Mouse (Mus musculus) forebrain, embryonic 12.5 days (tissue): ENCODE measurements around the gene Lgsn. TPM values are rescaled to one million over a fixed set of nuclear protein-coding genes. Genes with fewer than 3 reads are reported as not detected.

Source experiments
- ATAC-seq: fragments of 200-750 bp; cut with Nextera tagmentation; 2 replicates; pipeline ENCODE4 v1.8.0; 2017; ENCODE audit warnings: moderate TSS enrichment; ENCODE audit not compliant: low FRiP score
- H3K27ac ChIP-seq: fragments of 300-500 bp; sonication (generic); 2 replicates; pipeline ENCODE4 v1.5.1; 2016; ENCODE audit warnings: mild to moderate bottlenecking
- H3K27me3 ChIP-seq: fragments of 300-500 bp; sonication (generic); 2 replicates; pipeline ENCODE4 v1.6.1; 2016; ENCODE audit warnings: mild to moderate bottlenecking
- H3K36me3 ChIP-seq: fragments of 300-500 bp; sonication (generic); replicated peaks from 2 replicates; pipeline ENCODE4 v1.6.1; 2016; ENCODE audit warnings: mild to moderate bottlenecking
- H3K4me1 ChIP-seq: fragments of 300-500 bp; sonication (generic); 2 replicates; pipeline ENCODE4 v1.6.1; 2016
- H3K4me2 ChIP-seq: fragments of 300-500 bp; sonication (generic); 2 replicates; pipeline ENCODE4 v1.6.1; 2016; ENCODE audit warnings: mild to moderate bottlenecking, moderate library complexity
- H3K4me3 ChIP-seq: fragments of 300-500 bp; sonication (generic); replicated peaks from 2 replicates; pipeline ENCODE4 v1.5.1; 2016; ENCODE audit warnings: mild to moderate bottlenecking
- H3K9ac ChIP-seq: fragments of 300-500 bp; sonication (generic); 2 replicates; pipeline ENCODE4 v1.6.1; 2016; ENCODE audit warnings: mild to moderate bottlenecking
- H3K9me3 ChIP-seq: fragments of 300-500 bp; sonication (generic); 2 replicates; pipeline ENCODE4 v1.6.1; 2016
- WGBS: fragments of 180-500 bp; shearing (Covaris S2); methylation state at CpG from one replicate; pipeline ENCODE4 v1.1.7; 2016; 5-methylcytosine and 5-hydroxymethylcytosine counted together
- polyA plus RNA-seq: library from polyadenylated mRNA; unstranded; fragments of >200 nt; fragmentation: Nextera tagmentation; extraction: Ambion mirVana; gene quantifications from 2 replicates; pipeline ENCODE4 v1.2.1, GENCODE M21; 2016

The Lgsn gene
- polyA plus RNA-seq, 1 experiment from 2014 or later: not detected

DNA sequence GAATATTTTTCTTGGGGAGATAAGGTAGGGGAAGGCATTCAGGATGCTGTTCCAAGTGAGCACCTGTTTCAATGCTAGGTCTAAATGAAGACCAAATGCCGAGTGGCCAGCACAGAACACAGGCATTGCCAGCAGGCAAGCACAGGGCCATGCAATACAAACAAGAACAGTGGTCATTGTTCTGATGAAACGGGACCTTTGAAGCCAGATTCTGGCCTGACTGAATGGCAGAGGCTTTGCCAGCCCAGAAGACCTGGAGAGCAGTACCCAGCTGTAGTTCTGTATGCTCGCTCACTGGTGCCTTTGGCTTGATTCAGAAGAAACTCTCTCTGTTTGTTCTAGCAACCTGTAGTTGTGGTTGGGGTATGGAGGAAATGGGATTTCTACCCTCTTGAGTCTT lies 800 bp upstream of the Lgsn start:
- H3K9ac ChIP-seq: no peak overlapping the region
- no peaks in the 10 kb centered on the region for H3K36me3 ChIP-seq
- no peaks in the 10 kb centered on the region for H3K4me1 ChIP-seq
- H3K4me2 ChIP-seq: no peak overlapping the region
- H3K4me3 ChIP-seq: no peak overlapping the region
- WGBS: 69% methylated on average over 3 of the region's 3 CpGs
- H3K27me3 ChIP-seq: no peaks in the 10 kb centered on the region
- no peaks in the 10 kb centered on the region for H3K9me3 ChIP-seq
- H3K27ac ChIP-seq: no peak overlapping the region
- no peak for ATAC-seq

DNA sequence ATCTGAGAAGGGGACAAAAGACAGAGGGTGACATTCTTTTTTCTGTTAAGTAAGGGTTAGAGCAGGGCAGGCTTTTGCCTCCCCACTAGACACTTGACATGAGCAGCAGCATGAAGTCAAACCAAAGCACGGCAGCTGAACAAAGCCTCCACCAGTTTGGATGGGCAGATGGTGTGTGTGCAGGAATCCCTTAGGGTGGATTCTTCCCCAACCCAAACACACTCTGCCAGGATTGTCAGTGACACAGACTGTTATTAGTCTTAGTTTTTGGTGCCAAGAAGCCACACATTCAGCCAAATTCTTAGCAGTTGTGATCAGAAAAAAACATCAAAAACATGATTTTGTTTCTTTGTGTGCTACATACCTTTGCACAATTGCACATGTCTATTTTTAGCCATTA lies 2.1 kb downstream of the Lgsn start:
- Histone ChIP-seq H3K4me2 (no peak overlapping the region), H3K9ac (no peak overlapping the region), H3K4me1 (no peaks in the 10 kb centered on the region), H3K36me3 (no peaks in the 10 kb centered on the region), H3K27ac (no peak overlapping the region), H3K27me3 (no peaks in the 10 kb centered on the region), H3K9me3 (no peaks in the 10 kb centered on the region), H3K4me3 (no peak overlapping the region)
- WGBS: 71% methylated on average over 1 of the region's 1 CpGs
- ATAC-seq: no peak

DNA sequence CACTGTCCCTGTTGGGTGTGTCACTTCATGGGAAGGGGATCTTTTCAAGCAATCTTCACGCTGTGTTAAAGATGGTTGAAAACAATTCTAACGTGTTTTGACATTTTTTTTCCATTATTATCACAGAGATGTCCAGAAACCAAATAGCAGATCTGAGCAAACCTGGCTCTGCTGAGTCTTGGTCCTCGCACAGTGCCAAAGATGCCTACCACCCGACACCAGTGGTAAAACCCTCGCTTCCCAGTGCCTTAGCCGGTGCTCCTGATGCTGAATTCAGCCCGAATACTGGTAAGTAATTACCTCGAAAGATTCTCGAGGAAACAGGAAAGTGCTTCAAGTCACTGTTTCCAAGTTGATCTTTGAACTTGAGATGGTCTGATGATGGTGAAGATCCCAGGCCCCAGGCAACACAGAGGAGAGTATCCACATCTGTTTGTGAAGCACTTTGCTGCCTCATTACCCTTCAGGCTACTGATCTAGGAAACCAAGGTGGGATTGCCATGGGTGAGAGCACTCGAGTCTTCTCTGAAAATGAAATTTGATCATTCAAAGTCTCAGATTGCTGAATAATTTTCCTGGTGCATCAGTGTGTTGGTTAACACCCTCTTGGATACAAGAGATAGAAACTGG lies 14.2 kb downstream of the Lgsn start:
- H3K4me3 ChIP-seq: no peak overlapping the region
- no peaks in the 10 kb centered on the region for H3K27me3 ChIP-seq
- no peaks in the 10 kb centered on the region for H3K4me1 ChIP-seq
- no peak overlapping the region for H3K4me2 ChIP-seq
- no peak for ATAC-seq
- 81% methylated on average over 10 of the region's 10 CpGs for WGBS
- H3K27ac ChIP-seq: no peak overlapping the region
- no peaks in the 10 kb centered on the region for H3K9me3 ChIP-seq
- H3K9ac ChIP-seq: no peak overlapping the region
- no peaks in the 10 kb centered on the region for H3K36me3 ChIP-seq

DNA sequence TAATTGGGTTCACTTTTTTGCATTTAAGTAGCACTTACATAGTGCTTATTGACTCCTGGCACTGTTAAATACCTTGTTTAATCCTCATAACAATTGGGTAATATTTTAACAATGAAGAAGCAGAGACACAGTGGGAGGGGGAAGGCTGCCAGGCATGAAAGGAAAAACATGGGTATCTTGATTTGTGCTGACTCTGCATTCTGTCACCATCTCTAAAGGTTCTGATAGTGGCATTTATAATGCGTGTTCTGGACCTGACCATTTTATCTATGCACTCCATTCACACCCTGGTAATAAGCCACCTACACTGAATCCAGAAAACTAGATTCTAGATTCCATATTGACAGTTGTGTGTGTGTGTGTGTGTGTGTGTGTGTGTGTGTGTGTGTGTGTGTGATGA lies 19.4 kb downstream of the Lgsn start:
- WGBS: 79% methylated on average over 1 of the region's 1 CpGs
- no peak overlapping the region for H3K27ac ChIP-seq
- H3K36me3 ChIP-seq: no peaks in the 10 kb centered on the region
- no peaks in the 10 kb centered on the region for H3K9me3 ChIP-seq
- H3K9ac ChIP-seq: no peak overlapping the region
- no peaks in the 10 kb centered on the region for H3K27me3 ChIP-seq
- no peak overlapping the region for H3K4me3 ChIP-seq
- H3K4me1 ChIP-seq: no peaks in the 10 kb centered on the region
- no peak for ATAC-seq
- no peak overlapping the region for H3K4me2 ChIP-seq

DNA sequence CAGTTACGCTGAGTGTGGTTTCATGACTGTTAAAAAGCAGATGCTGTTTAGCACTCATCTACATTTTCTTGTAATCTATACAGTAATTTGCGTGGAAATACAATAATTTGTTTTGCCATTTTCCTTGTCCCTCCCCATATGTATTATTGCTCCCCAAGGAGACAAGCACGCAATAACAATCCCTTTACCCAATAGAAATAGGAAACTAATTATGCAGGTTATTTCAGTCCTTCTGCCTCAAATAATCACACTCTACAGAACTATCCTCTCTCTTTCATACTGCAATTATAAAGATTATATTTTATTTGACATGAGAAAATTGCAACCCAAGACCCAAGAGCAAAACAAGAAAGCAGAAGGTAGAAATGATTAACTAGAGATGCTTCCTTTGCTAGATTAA lies 20.8 kb downstream of the Lgsn start:
- Histone ChIP-seq H3K27ac (no peak overlapping the region), H3K9me3 (no peaks in the 10 kb centered on the region), H3K4me3 (no peak overlapping the region), H3K9ac (no peak overlapping the region), H3K36me3 (no peaks in the 10 kb centered on the region), H3K4me2 (no peak overlapping the region), H3K4me1 (no peaks in the 10 kb centered on the region), H3K27me3 (no peaks in the 10 kb centered on the region)
- no peak for ATAC-seq
- WGBS: 91% methylated on average over 3 of the region's 3 CpGs

DNA sequence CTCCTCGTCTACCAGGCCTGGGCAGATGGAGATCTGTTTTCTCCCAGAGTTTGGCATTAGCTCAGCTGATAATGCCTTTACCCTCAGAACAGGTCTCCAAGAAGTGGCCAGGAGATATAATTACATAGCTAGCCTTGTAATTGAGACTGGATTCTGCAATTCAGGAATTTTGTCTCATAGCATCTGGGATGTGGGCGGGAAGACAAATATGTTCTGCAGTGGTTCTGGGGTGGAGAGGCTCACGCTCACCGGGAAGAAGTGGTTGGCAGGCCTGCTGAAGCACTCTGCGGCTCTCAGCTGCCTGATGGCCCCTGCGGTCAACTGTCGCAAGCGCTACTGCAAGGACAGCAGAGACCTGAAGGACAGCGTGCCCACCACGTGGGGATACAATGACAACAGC lies 27.6 kb downstream of the Lgsn start:
- no peaks in the 10 kb centered on the region for H3K36me3 ChIP-seq
- no peaks in the 10 kb centered on the region for H3K9me3 ChIP-seq
- H3K9ac ChIP-seq: no peak overlapping the region
- H3K4me2 ChIP-seq: no peak overlapping the region
- no peak overlapping the region for H3K27ac ChIP-seq
- H3K4me1 ChIP-seq: no peaks in the 10 kb centered on the region
- H3K4me3 ChIP-seq: no peak overlapping the region
- 91% methylated on average over 10 of the region's 10 CpGs for WGBS
- no peaks in the 10 kb centered on the region for H3K27me3 ChIP-seq
- ATAC-seq: no peak

DNA sequence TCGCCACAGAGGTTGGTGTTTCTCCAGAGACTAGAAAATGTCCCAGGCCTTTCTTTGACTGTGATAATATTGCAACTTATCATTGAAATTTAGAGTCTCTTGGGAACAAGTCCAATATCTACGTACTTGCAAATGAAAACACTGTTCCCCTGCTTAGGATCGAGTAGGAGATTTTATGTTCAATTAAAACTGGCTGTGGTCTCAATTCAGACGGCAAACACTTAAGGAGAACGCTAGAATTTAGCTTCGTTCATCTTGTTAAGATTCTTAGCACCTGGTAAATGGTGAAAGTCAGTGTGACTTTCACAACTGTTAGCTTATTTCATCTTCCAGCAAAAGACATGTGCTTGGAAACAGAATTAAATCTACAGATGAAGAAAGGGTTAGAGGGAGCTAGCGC lies 29.1 kb downstream of the Lgsn start:
- no peaks in the 10 kb centered on the region for H3K9me3 ChIP-seq
- H3K27ac ChIP-seq: no peak overlapping the region
- H3K27me3 ChIP-seq: no peaks in the 10 kb centered on the region
- no peak overlapping the region for H3K4me3 ChIP-seq
- 79% methylated on average over 7 of the region's 7 CpGs for WGBS
- H3K36me3 ChIP-seq: no peaks in the 10 kb centered on the region
- H3K9ac ChIP-seq: no peak overlapping the region
- ATAC-seq: no peak
- no peak overlapping the region for H3K4me2 ChIP-seq
- H3K4me1 ChIP-seq: no peaks in the 10 kb centered on the region

DNA sequence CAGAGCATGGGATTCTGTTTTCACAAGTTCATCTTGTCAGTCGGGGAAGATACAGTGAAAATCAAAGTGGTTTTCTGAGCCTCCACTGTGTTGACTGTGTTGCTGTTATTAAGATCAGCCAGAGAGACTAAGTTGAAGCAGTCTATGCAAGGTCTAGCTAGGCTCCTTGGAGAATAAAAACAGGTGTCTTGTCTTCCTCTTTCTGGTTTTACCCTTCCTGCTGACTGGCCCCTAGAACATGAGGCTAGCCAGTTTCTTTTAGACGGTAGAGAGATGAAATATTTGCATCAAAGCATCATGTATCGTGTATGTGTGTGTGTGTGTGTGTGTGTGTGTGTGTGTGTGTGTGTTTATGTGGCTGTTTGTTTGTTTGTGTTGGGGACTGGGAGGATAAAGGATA lies 29.6 kb downstream of the Lgsn start:
- Histone ChIP-seq H3K27ac (no peak overlapping the region), H3K9ac (no peak overlapping the region), H3K4me1 (no peaks in the 10 kb centered on the region), H3K27me3 (no peaks in the 10 kb centered on the region), H3K4me3 (no peak overlapping the region), H3K9me3 (no peaks in the 10 kb centered on the region), H3K4me2 (no peak overlapping the region), H3K36me3 (no peaks in the 10 kb centered on the region)
- ATAC-seq: no peak
- 73% methylated on average over 3 of the region's 3 CpGs for WGBS

DNA sequence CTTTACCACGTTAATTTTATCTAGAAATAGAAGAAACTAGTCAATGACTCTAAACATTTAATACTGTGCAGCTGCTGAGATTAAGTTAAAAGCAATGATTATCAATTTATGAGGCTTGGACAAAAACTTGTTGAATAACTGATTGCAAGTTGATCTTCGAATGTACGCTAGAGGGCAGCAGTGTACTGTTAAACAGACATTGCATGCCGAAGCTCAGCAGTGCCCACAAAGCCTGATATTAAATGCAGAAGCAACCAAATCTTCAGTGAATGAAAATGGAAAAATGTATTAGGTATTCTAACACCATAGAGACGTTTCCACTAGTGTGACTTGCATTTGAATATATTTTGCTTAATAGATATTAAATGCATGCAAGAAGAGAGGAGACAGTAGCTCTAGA lies 33.9 kb downstream of the Lgsn start:
- H3K4me1 ChIP-seq: no peaks in the 10 kb centered on the region
- no peak overlapping the region for H3K27ac ChIP-seq
- no peaks in the 10 kb centered on the region for H3K27me3 ChIP-seq
- peak; percentile 61; the same call in 1 of the 2 replicates for ATAC-seq
- H3K36me3 ChIP-seq: no peaks in the 10 kb centered on the region
- H3K9ac ChIP-seq: no peak overlapping the region
- H3K4me2 ChIP-seq: no peak overlapping the region
- H3K9me3 ChIP-seq: no peaks in the 10 kb centered on the region
- WGBS: 1% methylated on average over 5 of the region's 5 CpGs
- no peak overlapping the region for H3K4me3 ChIP-seq

DNA sequence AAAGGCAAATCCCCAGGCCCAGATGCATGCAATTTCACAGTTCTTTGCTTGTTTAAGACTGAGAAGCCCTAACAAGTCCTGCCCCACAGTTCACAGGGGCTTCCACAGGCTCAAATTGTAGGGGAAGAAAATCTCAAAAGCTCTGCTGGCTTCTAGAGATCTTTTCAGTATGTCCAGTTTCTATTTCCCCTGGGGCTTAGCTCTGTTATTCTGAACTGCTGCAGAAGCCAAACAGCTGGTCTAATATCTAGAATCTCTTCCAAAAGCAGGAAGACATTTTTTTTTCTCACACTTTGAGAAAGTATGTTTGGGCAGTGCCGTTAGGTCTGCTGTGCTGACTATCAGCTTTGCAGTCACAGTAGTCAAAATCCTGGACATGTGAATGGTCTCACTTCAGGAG lies 38.6 kb downstream of the Lgsn start:
- no peak overlapping the region for H3K9ac ChIP-seq
- no peaks in the 10 kb centered on the region for H3K4me1 ChIP-seq
- H3K36me3 ChIP-seq: no peaks in the 10 kb centered on the region
- no peaks in the 10 kb centered on the region for H3K27me3 ChIP-seq
- 89% methylated on average over 1 of the region's 1 CpGs for WGBS
- no peak overlapping the region for H3K4me2 ChIP-seq
- no peaks in the 10 kb centered on the region for H3K9me3 ChIP-seq
- no peak overlapping the region for H3K4me3 ChIP-seq
- no peak for ATAC-seq
- no peak overlapping the region for H3K27ac ChIP-seq

DNA sequence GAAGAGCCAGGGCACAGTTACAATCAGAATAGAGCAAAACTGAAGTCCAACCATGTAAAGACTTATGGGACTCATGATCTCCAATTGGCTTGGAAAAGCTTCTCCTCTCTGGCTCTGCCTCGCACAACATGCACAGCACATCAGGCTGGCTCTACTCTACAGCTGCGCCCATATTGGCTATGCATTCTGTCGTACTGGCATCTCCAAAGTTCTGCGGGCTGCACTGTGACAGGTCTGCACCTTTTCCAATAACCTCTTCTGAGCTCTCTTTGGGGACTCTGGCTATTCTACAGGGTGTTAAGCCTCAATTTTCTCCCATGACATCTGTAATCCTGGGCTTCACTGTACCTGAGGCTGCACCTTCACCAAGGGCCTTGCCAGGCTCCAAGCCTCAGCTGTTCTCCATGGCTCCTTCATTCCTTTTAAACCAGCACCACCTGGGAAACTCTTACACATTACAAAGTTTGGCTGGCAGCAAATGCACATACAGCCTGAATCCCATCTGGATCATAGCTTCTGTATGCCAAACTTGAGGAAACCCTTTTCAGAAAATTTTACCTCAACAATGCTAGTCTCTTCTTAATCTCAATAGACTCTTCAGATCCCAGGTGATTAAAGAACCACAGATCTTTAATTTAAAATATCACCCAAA lies 44.5 kb downstream of the Lgsn start:
- Histone ChIP-seq H3K4me3 (no peak overlapping the region), H3K9ac (no peak overlapping the region), H3K4me2 (no peak overlapping the region), H3K36me3 (no peaks in the 10 kb centered on the region), H3K27ac (no peak overlapping the region), H3K9me3 (no peaks in the 10 kb centered on the region), H3K27me3 (no peaks in the 10 kb centered on the region), H3K4me1 (no peaks in the 10 kb centered on the region)
- no peak for ATAC-seq
- 93% methylated on average over 4 of the region's 4 CpGs for WGBS

DNA sequence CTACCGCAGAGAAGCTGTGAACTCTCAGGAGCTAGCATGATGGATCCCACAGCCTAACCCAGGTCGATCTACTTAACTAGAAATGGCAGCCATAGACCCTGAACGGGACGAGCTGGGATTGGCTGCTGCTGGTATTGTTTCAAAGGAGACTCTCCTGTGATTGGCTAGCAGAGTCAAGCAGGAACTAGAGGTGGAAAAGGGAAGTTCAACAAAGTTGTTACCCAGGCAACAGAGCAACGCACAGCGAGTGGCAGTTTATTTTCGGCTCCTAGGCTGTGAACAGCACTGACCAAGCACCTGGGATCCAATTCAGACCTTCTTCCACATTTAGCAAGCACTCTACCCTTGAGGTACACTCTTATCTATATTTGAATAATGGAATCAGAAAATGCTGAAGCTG lies 46.4 kb downstream of the Lgsn start, which contains the start of the genes 4931428L18Rik and Pih1d3:
TSS of gene 4931428L18Rik (minus strand) at position 121 of the 400 bp plus-strand sequence.
TSS of gene Pih1d3 (plus strand) at position 275 of the 400 bp plus-strand sequence.
- WGBS: 89% methylated on average over 7 of the region's 7 CpGs
- no peak for ATAC-seq
- H3K4me3 ChIP-seq: no peak within 1 kb of the TSS

More for the DNA sequence above, 46.4 kb downstream of the Lgsn start, which contains the start of the genes 4931428L18Rik and Pih1d3:
- Histone ChIP-seq H3K9me3 (no peaks in the 10 kb centered on the region), H3K9ac (no peak within 1 kb of the TSS), H3K27me3 (0 out of 2 replicates have a peak, but pooled peaks cover 3% of the 10 kb centered on the region), H3K27ac (no peak within 1 kb of the TSS), H3K36me3 (no peaks in the 10 kb centered on the region), H3K4me2 (no peak within 1 kb of the TSS), H3K4me1 (no peaks in the 10 kb centered on the region)
